In the genomic region with DNA sequence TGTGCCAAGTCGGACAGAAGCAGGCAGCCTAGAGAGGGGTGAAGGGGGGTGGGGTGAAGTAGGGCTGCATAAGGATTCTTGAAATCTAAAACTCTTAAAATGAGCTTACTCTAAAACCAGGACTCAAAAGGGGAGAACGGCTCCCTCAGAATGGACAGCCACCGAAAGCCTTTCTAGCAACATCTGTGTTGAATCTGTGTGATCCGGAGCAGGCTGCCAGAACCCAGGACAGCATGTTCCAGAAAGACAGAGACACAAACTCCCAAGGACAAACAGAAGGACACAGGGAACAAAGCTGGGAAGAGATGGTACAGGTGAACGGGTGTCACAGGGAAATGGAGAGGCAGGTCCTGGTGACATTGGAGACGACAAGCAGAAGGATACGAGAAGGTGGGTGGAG, we compare ENCODE assay signal across 9 mouse cellular contexts. TPM values are rescaled to one million over a fixed set of nuclear protein-coding genes. Genes with fewer than 3 reads are reported as not detected.
DNase-seq lines count a peak whose midpoint lies in the region; ATAC-seq and TF ChIP-seq lines count a peak whose summit lies in the region.
"Had no signal": no experiment of that assay in that cellular context is flagged by ENCODE, and none has a peak within 500 bp of the region (broad histone marks: within the 10 kb centered on the region; RNA-seq: fewer than 3 reads in every experiment).

No protein-coding gene starts in this region.

- H3K4me1 ChIP-seq in embryonic facial prominence, embryonic 14.5 days (ENCODE audit: control insufficient read depth, insufficient read depth, low read length), result peaks cover 66% of the 10 kb centered on the region
- H3K4me1 ChIP-seq in hindbrain, embryonic 14.5 days (replicated peaks; ENCODE audit: control insufficient read depth, insufficient read depth, low read length), result peaks cover 74% of the 10 kb centered on the region

- no peak for ATAC-seq in embryonic facial prominence, embryonic 14.5 days (ENCODE audit: low read depth)
- no peak for ATAC-seq in hindbrain, embryonic 14.5 days (ENCODE audit: low FRiP score)

- no peak overlapping the region for H3K4me2 ChIP-seq in embryonic facial prominence, embryonic 14.5 days (ENCODE audit: low read depth, low read length)
- H3K4me2 ChIP-seq in hindbrain, embryonic 14.5 days (replicated peaks), result no peak overlapping the region

- H3K27me3 ChIP-seq in embryonic facial prominence, embryonic 14.5 days (replicated peaks; ENCODE audit: control insufficient read depth, insufficient read depth, low read length), result no peaks in the 10 kb centered on the region
- no peaks in the 10 kb centered on the region for H3K27me3 ChIP-seq in hindbrain, embryonic 14.5 days (ENCODE audit: control insufficient read depth, insufficient read depth, low read length)

- intact Hi-C loops in left cerebral cortex, adult 2 months (cut with DNase I), result no loop called here

- peak overlapping the region; percentile 97 for H3K27ac ChIP-seq in left cerebral cortex, adult 2 months
- H3K27ac ChIP-seq in embryonic facial prominence, embryonic 14.5 days (replicated peaks; ENCODE audit: low read depth, low read length), result peak overlapping the region; percentile 67
- H3K27ac ChIP-seq in hindbrain, embryonic 14.5 days, result peak overlapping the region; percentile 21; the same call in 1 of the 2 replicates

- no peak for TF ChIP-seq CTCF in left cerebral cortex, adult 2 months (IDR thresholded peaks at IDR 0.05)

- WGBS in embryonic facial prominence, embryonic 14.5 days, result 50% methylated on average over 7 of the region's 7 CpGs
- WGBS in hindbrain, embryonic 14.5 days, result 82% methylated on average over 7 of the region's 7 CpGs

- no peak for DNase-seq in left cerebral cortex, adult 2 months (ENCODE audit: extremely low spot score in 1 of 2, low spot score in 2 of 2)
- DNase-seq in left cerebral cortex, adult 11 months (ENCODE audit: low spot score), result no peak
- DNase-seq in embryonic facial prominence, embryonic 14.5 days (ENCODE audit: low spot score), result no peak
- no peak for DNase-seq in hindbrain, embryonic 14.5 days (ENCODE audit: low spot score)
- DNase-seq in lung, postnatal 36 days, result peak; percentile 63
- DNase-seq in ovary, postnatal 14 days (ENCODE audit: low spot score), result no peak
- no peak for DNase-seq in adipocyte (ENCODE audit: low spot score)
- DNase-seq in spleen, postnatal 14 days (ENCODE audit: low spot score in 2 of 2), result no peak
- DNase-seq: thymus, postnatal 14 days had no signal

- H3K9ac ChIP-seq in embryonic facial prominence, embryonic 14.5 days (ENCODE audit: low read depth, low read length), result peak overlapping the region; percentile 15; the same call in 1 of the 2 replicates
- no peak overlapping the region for H3K9ac ChIP-seq in hindbrain, embryonic 14.5 days

- no peaks in the 10 kb centered on the region for H3K9me3 ChIP-seq in embryonic facial prominence, embryonic 14.5 days (ENCODE audit: control insufficient read depth, low read length)
- H3K9me3 ChIP-seq in hindbrain, embryonic 14.5 days (ENCODE audit: control insufficient read depth, low read length), result no peaks in the 10 kb centered on the region

- peak overlapping the region; percentile 55 for H3K4me3 ChIP-seq in left cerebral cortex, adult 2 months
- H3K4me3 ChIP-seq in embryonic facial prominence, embryonic 14.5 days (ENCODE audit: low read depth, low read length), result no peak overlapping the region
- H3K4me3 ChIP-seq in hindbrain, embryonic 14.5 days (replicated peaks; ENCODE audit: low read length), result no peak overlapping the region

- H3K36me3 ChIP-seq in embryonic facial prominence, embryonic 14.5 days (ENCODE audit: control insufficient read depth, insufficient read depth, low read length), result peaks cover 18% of the 10 kb centered on the region
- H3K36me3 ChIP-seq in hindbrain, embryonic 14.5 days (replicated peaks; ENCODE audit: control insufficient read depth, insufficient read depth), result peaks cover 29% of the 10 kb centered on the region

RNA-seq across cellular contexts. Expression of gene Zmynd8, which starts 25.6 kb away (rescaled TPM):
- total RNA-seq in left cerebral cortex, adult 2 months (2021), result 100 to 1,000 TPM; 182 to 188 TPM
- 28.6 and 32.7 TPM in 2 replicates for polyA plus RNA-seq in embryonic facial prominence, embryonic 14.5 days (2014; fragmentation: Nextera tagmentation; extraction: Ambion mirVana)
- 55.4 and 63.4 TPM in 2 replicates for polyA plus RNA-seq in hindbrain, embryonic 14.5 days (2014; fragmentation: Nextera tagmentation; extraction: Ambion mirVana)

Comparison
In these comparisons a context has a peak if more than half of its experiments do, and no peak if none do; other contexts are left out.
1. H3K27ac ChIP-seq: peak in every context shown above with its lines; median percentile 97 in left cerebral cortex, adult 2 months; 67 in embryonic facial prominence, embryonic 14.5 days; 21 in hindbrain, embryonic 14.5 days.